In genomic region chr14:103778533-103779151, GRCm38 (mm10) we compare ENCODE assay signal across 9 mouse cellular contexts.
DNase-seq lines count a peak whose midpoint lies in the region; ATAC-seq lines count a peak whose summit lies in the region.
"Had no signal": no experiment of that assay in that cellular context is flagged by ENCODE, and none has a peak within 500 bp of the region (broad histone marks: within the 10 kb centered on the region; RNA-seq: fewer than 3 reads in every experiment).

No protein-coding gene starts in this region.

- 17% methylated on average over 13 of the region's 13 CpGs for WGBS in neural tube, embryonic 15.5 days

- H3K27me3 ChIP-seq in neural tube, embryonic 15.5 days (replicated peaks), result no peaks in the 10 kb centered on the region
- H3K27me3 ChIP-seq: liver, embryonic 15.5 days had no signal

- peaks cover 20% of the 10 kb centered on the region for H3K4me1 ChIP-seq in neural tube, embryonic 15.5 days
- H3K4me1 ChIP-seq: liver, embryonic 15.5 days had no signal

- H3K9ac ChIP-seq in neural tube, embryonic 15.5 days (replicated peaks), result 0 out of 2 replicates have a peak overlapping the region, but pooled peaks have one; percentile 17
- H3K9ac ChIP-seq: liver, embryonic 15.5 days had no signal

- peak overlapping the region; percentile 32 for H3K4me3 ChIP-seq in neural tube, embryonic 15.5 days (replicated peaks)
- H3K4me3 ChIP-seq: liver, embryonic 15.5 days had no signal

- no peaks in the 10 kb centered on the region for H3K9me3 ChIP-seq in neural tube, embryonic 15.5 days (replicated peaks)
- H3K9me3 ChIP-seq: liver, embryonic 15.5 days had no signal

- no peak for DNase-seq in cerebellum, adult 18-20 months
- peak; percentile 35 to 54 for DNase-seq in right cerebral cortex, postnatal 10 days (ENCODE audit: low spot score in 2 of 2)
- DNase-seq in right cerebral cortex, postnatal 14 days, result no peak
- peak; percentile 18 to 48 for DNase-seq in layer of hippocampus, postnatal 14 days (ENCODE audit: low spot score in 2 of 2)
- DNase-seq in spleen, postnatal 4 days (ENCODE audit: low spot score in 2 of 2), result no peak
- DNase-seq in ovary, postnatal 36 days (ENCODE audit: low spot score), result no peak

- peak; percentile 53 for ATAC-seq in cerebellum, adult (ENCODE audit: insufficient number of reproducible peaks, low FRiP score, low TSS enrichment)
- ATAC-seq in neural tube, embryonic 15.5 days (ENCODE audit: low FRiP score), result peak; percentile 72

- peak overlapping the region; percentile 62 for H3K4me2 ChIP-seq in neural tube, embryonic 15.5 days
- H3K4me2 ChIP-seq: liver, embryonic 15.5 days had no signal

- H3K27ac ChIP-seq in neural tube, embryonic 15.5 days (replicated peaks), result peak overlapping the region; percentile 79
- H3K27ac ChIP-seq: liver, embryonic 15.5 days had no signal

- H3K36me3 ChIP-seq in neural tube, embryonic 15.5 days, result no peaks in the 10 kb centered on the region
- H3K36me3 ChIP-seq: liver, embryonic 15.5 days had no signal

Comparison
In these comparisons a context has a peak if more than half of its experiments do, and no peak if none do; other contexts are left out.
1. DNase-seq: peak in right cerebral cortex, postnatal 10 days (2 of 2) and layer of hippocampus, postnatal 14 days (2 of 2); none in cerebellum, adult 18-20 months (0 of 2), right cerebral cortex, postnatal 14 days (single experiment), spleen, postnatal 4 days (0 of 2) and ovary, postnatal 36 days (single experiment).